Mouse (Mus musculus) urinary bladder, postnatal 25 days (tissue): ENCODE data around the gene Gphn.

Experiments used
- DNase-seq: peaks from one replicate; pipeline ENCODE4 v3.0.0; 2022; ENCODE audit warnings: low spot score

Gene Gphn

DNA sequence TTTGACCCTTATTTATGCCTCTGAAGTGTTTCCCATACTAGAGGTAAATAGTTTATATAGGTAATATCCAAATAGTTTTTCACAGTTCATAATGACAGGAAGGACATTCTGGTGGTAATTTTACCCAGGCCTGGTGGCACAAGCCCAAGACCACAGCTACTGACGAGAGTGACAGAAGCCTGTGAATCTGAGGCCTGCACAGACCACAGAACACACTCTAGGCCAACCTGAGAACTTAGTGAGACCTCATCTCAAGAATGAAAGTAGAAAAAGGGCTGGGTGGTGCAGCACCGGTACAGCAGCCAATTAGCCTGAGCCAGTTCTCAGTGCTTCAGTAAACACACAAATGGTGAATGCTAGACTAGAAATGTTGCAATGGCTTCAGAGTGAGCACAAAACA, 491.6 kb downstream of the Gphn start:
- DNase-seq = no peak

DNA sequence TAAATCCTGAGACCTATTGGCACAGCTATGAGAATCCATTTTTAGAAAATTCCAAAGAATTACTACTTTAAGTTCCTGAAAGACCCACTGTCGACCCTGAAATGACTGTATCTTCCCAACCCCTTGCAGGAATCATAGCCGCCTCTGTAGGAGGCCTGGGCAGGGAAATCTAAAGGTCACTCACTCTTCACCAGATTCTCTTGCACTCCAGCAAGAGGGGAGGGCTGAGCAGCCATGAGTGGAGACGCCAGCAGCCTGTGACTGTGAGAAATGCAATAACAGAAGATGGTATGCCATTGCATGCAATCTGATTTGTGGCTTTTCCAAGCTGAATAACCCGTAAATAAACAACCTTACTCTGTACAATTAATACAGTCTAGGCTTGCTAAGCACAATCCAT, 501.5 kb downstream of the Gphn start:
- no peak for DNase-seq
